Mouse (Mus musculus): ENCODE results near the gene Gja4. TPM values are rescaled to one million over a fixed set of nuclear protein-coding genes. Genes with fewer than 3 reads are reported as not detected.
A peak's percentile ranks its signal among the peaks of the same experiment; 100 is the strongest.

The Gja4 gene
- polyA plus RNA-seq, 1 experiment from 2014 or later: 2.8 TPM

DNA sequence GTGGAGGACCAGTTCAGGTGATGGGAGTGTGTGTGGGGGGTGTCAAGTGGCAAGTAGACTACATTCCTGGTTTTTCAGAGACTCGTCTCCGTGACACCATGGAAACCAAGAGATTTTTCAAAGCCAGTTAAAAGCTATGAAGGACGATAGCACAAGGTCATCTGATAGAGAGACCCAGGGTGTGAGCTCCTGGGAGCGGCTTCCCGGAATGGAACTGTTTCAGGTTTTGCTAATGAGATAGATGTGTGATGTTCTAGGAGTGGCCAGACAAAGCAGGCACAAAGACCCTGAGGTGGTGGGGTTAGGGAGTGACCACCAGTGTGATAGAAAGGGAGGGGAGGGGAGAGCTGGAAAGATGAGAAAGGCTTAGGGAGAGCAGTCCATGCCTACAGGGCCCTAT lies 31.2 kb upstream of the Gja4 start:
- Histone ChIP-seq H3K36me3 (ENCODE audit: control insufficient read depth, insufficient read depth) (no peaks in the 10 kb centered on the region), H3K27ac (ENCODE audit: low read length) (no peak overlapping the region), H3K9ac (ENCODE audit: low read depth, low read length) (no peak overlapping the region), H3K4me2 (ENCODE audit: low read depth, low read length) (no peak overlapping the region), H3K4me3 (ENCODE audit: low read depth, low read length) (no peak overlapping the region), H3K27me3 (ENCODE audit: control insufficient read depth, insufficient read depth, low read depth, low read length) (no peaks in the 10 kb centered on the region), H3K4me1 (ENCODE audit: control insufficient read depth, low read depth, low read length) (no peaks in the 10 kb centered on the region), H3K9me3 (replicated peaks; ENCODE audit: control insufficient read depth, low read length) (no peaks in the 10 kb centered on the region)
- ATAC-seq (ENCODE audit: low read depth): no peak
- WGBS (ENCODE audit: insufficient replicate concordance): 62% methylated on average over 5 of the region's 5 CpGs

GRCm38 (mm10) chr4:127341372-127341771 lies 27.5 kb upstream of the Gja4 start:
- no peak overlapping the region for H3K9ac ChIP-seq (ENCODE audit: low read depth, low read length)
- no peaks in the 10 kb centered on the region for H3K36me3 ChIP-seq (ENCODE audit: control insufficient read depth, insufficient read depth)
- no peak for ATAC-seq (ENCODE audit: low read depth)
- no peaks in the 10 kb centered on the region for H3K9me3 ChIP-seq (replicated peaks; ENCODE audit: control insufficient read depth, low read length)
- no peaks in the 10 kb centered on the region for H3K4me1 ChIP-seq (ENCODE audit: control insufficient read depth, low read depth, low read length)
- 48% methylated on average over 6 of the region's 6 CpGs for WGBS (ENCODE audit: insufficient replicate concordance)
- H3K4me3 ChIP-seq (ENCODE audit: low read depth, low read length): no peak overlapping the region
- no peak overlapping the region for H3K27ac ChIP-seq (ENCODE audit: low read length)
- no peak overlapping the region for H3K4me2 ChIP-seq (ENCODE audit: low read depth, low read length)
- H3K27me3 ChIP-seq (ENCODE audit: control insufficient read depth, insufficient read depth, low read depth, low read length): no peaks in the 10 kb centered on the region

- H3K4me2 ChIP-seq (ENCODE audit: low read depth, low read length): no peak overlapping the region
- no peaks in the 10 kb centered on the region for H3K27me3 ChIP-seq (ENCODE audit: control insufficient read depth, insufficient read depth, low read depth, low read length)
- no peak overlapping the region for H3K9ac ChIP-seq (ENCODE audit: low read depth, low read length)
- no peaks in the 10 kb centered on the region for H3K36me3 ChIP-seq (ENCODE audit: control insufficient read depth, insufficient read depth)
- no peak overlapping the region for H3K27ac ChIP-seq (ENCODE audit: low read length)
- no peak for ATAC-seq (ENCODE audit: low read depth)
- H3K9me3 ChIP-seq (replicated peaks; ENCODE audit: control insufficient read depth, low read length): no peaks in the 10 kb centered on the region
- H3K4me3 ChIP-seq (ENCODE audit: low read depth, low read length): no peak overlapping the region
- WGBS (ENCODE audit: insufficient replicate concordance): 58% methylated on average over 5 of the region's 5 CpGs
- no peaks in the 10 kb centered on the region for H3K4me1 ChIP-seq (ENCODE audit: control insufficient read depth, low read depth, low read length)
Measured at GRCm38 (mm10) chr4:127337668-127338067, 23.8 kb upstream of the Gja4 start.

DNA sequence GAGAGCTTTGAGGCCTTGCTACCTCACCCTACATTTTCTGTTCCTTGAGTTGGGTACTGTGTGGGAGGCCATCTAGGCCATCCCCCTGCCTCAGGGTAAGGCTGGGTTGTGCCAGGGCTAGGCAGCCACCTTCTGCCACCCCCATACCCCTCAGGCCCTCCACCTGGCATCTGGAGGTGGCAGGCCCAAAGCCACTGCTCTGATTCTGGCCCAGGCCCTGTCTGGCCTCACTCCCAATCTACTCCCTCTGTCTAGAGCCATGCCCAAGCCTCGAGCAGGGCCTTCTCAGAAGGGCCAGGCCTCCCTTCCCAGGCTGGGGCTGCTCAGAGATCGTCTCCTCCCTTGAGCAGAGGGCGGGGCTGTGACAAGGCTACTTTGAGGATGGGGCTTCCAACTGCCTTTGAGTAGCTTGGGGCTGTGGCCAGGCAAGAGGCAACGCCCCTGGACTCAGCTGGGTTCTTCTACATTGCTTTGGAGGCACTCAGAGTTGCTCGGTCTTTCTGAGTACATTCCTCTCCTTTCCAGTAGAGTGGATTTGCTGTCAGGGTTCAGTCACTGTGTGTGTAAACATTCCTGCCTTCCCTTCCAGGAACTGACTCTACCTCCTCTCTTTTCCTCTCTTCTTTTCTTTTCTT lies 21.1 kb upstream of the Gja4 start:
- ATAC-seq (ENCODE audit: low read depth): no peak
- H3K4me2 ChIP-seq (ENCODE audit: low read depth, low read length): no peak overlapping the region
- H3K9me3 ChIP-seq (replicated peaks; ENCODE audit: control insufficient read depth, low read length): no peaks in the 10 kb centered on the region
- H3K27ac ChIP-seq (ENCODE audit: low read length): no peak overlapping the region
- peaks cover 15% of the 10 kb centered on the region for H3K27me3 ChIP-seq (ENCODE audit: control insufficient read depth, insufficient read depth, low read depth, low read length)
- H3K4me3 ChIP-seq (ENCODE audit: low read depth, low read length): no peak overlapping the region
- H3K4me1 ChIP-seq (ENCODE audit: control insufficient read depth, low read depth, low read length): no peaks in the 10 kb centered on the region
- H3K9ac ChIP-seq (ENCODE audit: low read depth, low read length): no peak overlapping the region
- no peaks in the 10 kb centered on the region for H3K36me3 ChIP-seq (ENCODE audit: control insufficient read depth, insufficient read depth)
- WGBS (ENCODE audit: insufficient replicate concordance): 27% methylated on average over 5 of the region's 5 CpGs

DNA sequence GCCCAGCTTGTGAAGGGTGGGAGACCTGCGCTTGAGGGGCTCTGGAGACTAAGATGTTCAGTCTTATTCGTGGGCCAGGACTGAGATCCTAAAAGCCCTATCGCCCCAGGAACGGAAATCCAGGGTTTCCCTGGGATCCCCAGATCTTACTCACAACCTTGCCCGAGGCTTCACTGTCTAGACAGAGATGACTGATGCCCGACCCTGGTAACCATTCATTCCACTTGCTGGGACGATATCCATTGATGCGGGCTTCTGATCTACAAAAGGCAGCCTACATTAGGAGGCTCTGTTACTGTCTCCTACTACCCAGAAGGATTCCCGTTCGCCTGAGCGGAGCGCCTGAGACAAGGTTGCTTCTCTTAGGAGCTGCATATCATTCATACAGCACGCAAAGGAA lies 17.3 kb upstream of the Gja4 start:
- no peaks in the 10 kb centered on the region for H3K36me3 ChIP-seq (ENCODE audit: control insufficient read depth, insufficient read depth)
- 34% methylated on average over 13 of the region's 13 CpGs for WGBS (ENCODE audit: insufficient replicate concordance)
- H3K9ac ChIP-seq (ENCODE audit: low read depth, low read length): no peak overlapping the region
- H3K4me2 ChIP-seq (ENCODE audit: low read depth, low read length): no peak overlapping the region
- H3K27me3 ChIP-seq (ENCODE audit: control insufficient read depth, insufficient read depth, low read depth, low read length): peaks cover 23% of the 10 kb centered on the region
- ATAC-seq (ENCODE audit: low read depth): no peak
- no peaks in the 10 kb centered on the region for H3K4me1 ChIP-seq (ENCODE audit: control insufficient read depth, low read depth, low read length)
- H3K27ac ChIP-seq (ENCODE audit: low read length): no peak overlapping the region
- H3K9me3 ChIP-seq (replicated peaks; ENCODE audit: control insufficient read depth, low read length): no peaks in the 10 kb centered on the region
- H3K4me3 ChIP-seq (ENCODE audit: low read depth, low read length): no peak overlapping the region

- peak within 1 kb of the TSS; percentile 17; the same call in 1 of the 2 replicates for H3K4me2 ChIP-seq (ENCODE audit: low read depth, low read length)
- no peaks in the 10 kb centered on the region for H3K36me3 ChIP-seq (ENCODE audit: control insufficient read depth, insufficient read depth)
- H3K27ac ChIP-seq (ENCODE audit: low read length): no peak within 1 kb of the TSS
- WGBS (ENCODE audit: insufficient replicate concordance): 3% methylated on average over 49 of the region's 49 CpGs
- no peak within 1 kb of the TSS for H3K9ac ChIP-seq (ENCODE audit: low read depth, low read length)
- H3K4me1 ChIP-seq (ENCODE audit: control insufficient read depth, low read depth, low read length): no peaks in the 10 kb centered on the region
- H3K27me3 ChIP-seq (ENCODE audit: control insufficient read depth, insufficient read depth, low read depth, low read length): peaks cover 26% of the 10 kb centered on the region
- ATAC-seq (ENCODE audit: low read depth): no peak
- peak within 1 kb of the TSS; percentile 8; the same call in 1 of the 2 replicates for H3K4me3 ChIP-seq (ENCODE audit: low read depth, low read length)
- no peaks in the 10 kb centered on the region for H3K9me3 ChIP-seq (replicated peaks; ENCODE audit: control insufficient read depth, low read length)
Measured at GRCm38 (mm10) chr4:127330181-127331100, 16.6 kb upstream of the Gja4 start, which contains the start of gene Gjb3. TSS of gene Gjb3 (minus strand) at chr4:127330844.

DNA sequence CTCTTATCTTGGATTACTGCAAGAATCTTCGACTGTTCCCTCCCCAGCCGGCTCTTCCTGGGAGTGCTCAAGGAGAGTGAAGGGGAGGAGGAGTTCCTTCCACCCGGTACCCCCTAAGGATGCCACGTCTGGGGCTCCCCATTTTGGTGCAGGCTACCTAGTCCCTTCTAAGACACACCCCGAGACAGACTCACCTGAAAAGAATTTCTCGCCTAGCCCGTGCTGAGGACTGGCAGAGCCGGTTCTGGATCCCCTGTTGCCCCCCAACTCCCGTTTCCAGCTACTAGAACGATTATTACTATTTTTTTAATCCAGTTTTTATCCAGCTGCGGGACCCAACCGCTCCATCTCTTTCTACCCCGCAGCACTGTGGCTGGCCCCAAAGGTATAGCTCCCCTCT lies 15.9 kb upstream of the Gja4 start:
- Histone ChIP-seq H3K36me3 (ENCODE audit: control insufficient read depth, insufficient read depth) (no peaks in the 10 kb centered on the region), H3K4me3 (ENCODE audit: low read depth, low read length) (peak overlapping the region; percentile 8; the same call in 1 of the 2 replicates)

GRCm38 (mm10) chr4:127329046-127329445 lies 15.2 kb upstream of the Gja4 start:
- no peak overlapping the region for H3K27ac ChIP-seq (ENCODE audit: low read length)
- peaks cover 26% of the 10 kb centered on the region for H3K27me3 ChIP-seq (ENCODE audit: control insufficient read depth, insufficient read depth, low read depth, low read length)
- ATAC-seq (ENCODE audit: low read depth): no peak
- no peak overlapping the region for H3K4me2 ChIP-seq (ENCODE audit: low read depth, low read length)
- WGBS (ENCODE audit: insufficient replicate concordance): 16% methylated on average over 3 of the region's 3 CpGs
- H3K36me3 ChIP-seq (ENCODE audit: control insufficient read depth, insufficient read depth): no peaks in the 10 kb centered on the region
- no peak overlapping the region for H3K9ac ChIP-seq (ENCODE audit: low read depth, low read length)
- H3K9me3 ChIP-seq (replicated peaks; ENCODE audit: control insufficient read depth, low read length): no peaks in the 10 kb centered on the region
- H3K4me3 ChIP-seq (ENCODE audit: low read depth, low read length): no peak overlapping the region
- no peaks in the 10 kb centered on the region for H3K4me1 ChIP-seq (ENCODE audit: control insufficient read depth, low read depth, low read length)

More for the DNA sequence above, 15.9 kb upstream of the Gja4 start:
- no peak for ATAC-seq (ENCODE audit: low read depth)
- peak overlapping the region; percentile 17; the same call in 1 of the 2 replicates for H3K4me2 ChIP-seq (ENCODE audit: low read depth, low read length)
- no peak overlapping the region for H3K27ac ChIP-seq (ENCODE audit: low read length)
- no peaks in the 10 kb centered on the region for H3K9me3 ChIP-seq (replicated peaks; ENCODE audit: control insufficient read depth, low read length)
- peaks cover 26% of the 10 kb centered on the region for H3K27me3 ChIP-seq (ENCODE audit: control insufficient read depth, insufficient read depth, low read depth, low read length)
- H3K4me1 ChIP-seq (ENCODE audit: control insufficient read depth, low read depth, low read length): no peaks in the 10 kb centered on the region
- no peak overlapping the region for H3K9ac ChIP-seq (ENCODE audit: low read depth, low read length)
- 1% methylated on average over 13 of the region's 13 CpGs for WGBS (ENCODE audit: insufficient replicate concordance)

- 38% methylated on average over 7 of the region's 7 CpGs for WGBS (ENCODE audit: insufficient replicate concordance)
- Histone ChIP-seq H3K4me1 (ENCODE audit: control insufficient read depth, low read depth, low read length) (no peaks in the 10 kb centered on the region), H3K9ac (ENCODE audit: low read depth, low read length) (no peak overlapping the region), H3K36me3 (ENCODE audit: control insufficient read depth, insufficient read depth) (no peaks in the 10 kb centered on the region), H3K27ac (ENCODE audit: low read length) (no peak overlapping the region), H3K27me3 (ENCODE audit: control insufficient read depth, insufficient read depth, low read depth, low read length) (peaks cover 26% of the 10 kb centered on the region), H3K4me2 (ENCODE audit: low read depth, low read length) (no peak overlapping the region), H3K9me3 (replicated peaks; ENCODE audit: control insufficient read depth, low read length) (no peaks in the 10 kb centered on the region), H3K4me3 (ENCODE audit: low read depth, low read length) (no peak overlapping the region)
- ATAC-seq (ENCODE audit: low read depth): no peak
Measured at GRCm38 (mm10) chr4:127328378-127328777, 14.5 kb upstream of the Gja4 start.
